Mouse (Mus musculus): ENCODE results near the gene Alkbh4. TPM values are rescaled to one million over a fixed set of nuclear protein-coding genes. Genes with fewer than 3 reads are reported as not detected.
"Not testable (repeated sequence)": the region's sequence is repeated elsewhere in the genome, so short reads cannot be mapped to it uniquely, and the experiment has no call there.

The Alkbh4 gene
- polyA plus RNA-seq, 1 experiment = 23.0 TPM

- Histone ChIP-seq H3K27me3 (ENCODE audit: control insufficient read depth, insufficient read depth, low read length) (no peaks in the 10 kb centered on the region), H3K4me1 (ENCODE audit: control insufficient read depth, insufficient read depth, low read length) (peaks cover 20% of the 10 kb centered on the region), H3K27ac (ENCODE audit: control insufficient read depth, insufficient read depth, low read depth, low read length) (no peak overlapping the region), H3K36me3 (ENCODE audit: control insufficient read depth, insufficient read depth, low read length) (no peaks in the 10 kb centered on the region), H3K4me3 (ENCODE audit: control insufficient read depth, low read depth, low read length) (no peak overlapping the region)
- TF ChIP-seq POLR2A (IDR thresholded peaks at IDR 0.05; ENCODE audit: control insufficient read depth, low read depth, low read length) (no peak), CTCF (IDR thresholded peaks at IDR 0.05; ENCODE audit: control insufficient read depth, insufficient read depth, insufficient replicate concordance, low read depth, low read length) (no peak)
Observed at GRCm38 (mm10) chr5:136098536-136098935, 37.4 kb upstream of the Alkbh4 start.

- Histone ChIP-seq H3K36me3 (ENCODE audit: control insufficient read depth, insufficient read depth, low read length) (no peaks in the 10 kb centered on the region), H3K27ac (ENCODE audit: control insufficient read depth, insufficient read depth, low read depth, low read length) (no peak overlapping the region), H3K27me3 (ENCODE audit: control insufficient read depth, insufficient read depth, low read length) (no peaks in the 10 kb centered on the region), H3K4me1 (ENCODE audit: control insufficient read depth, insufficient read depth, low read length) (peaks cover 7% of the 10 kb centered on the region), H3K4me3 (ENCODE audit: control insufficient read depth, low read depth, low read length) (peak overlapping the region; percentile 77)
- peak; percentile 45 for TF ChIP-seq POLR2A (IDR thresholded peaks at IDR 0.05; ENCODE audit: control insufficient read depth, low read depth, low read length)
- peak; percentile 98 for TF ChIP-seq CTCF (IDR thresholded peaks at IDR 0.05; ENCODE audit: control insufficient read depth, insufficient read depth, insufficient replicate concordance, low read depth, low read length)
Observed at GRCm38 (mm10) chr5:136102099-136102820, 33.7 kb upstream of the Alkbh4 start.

GRCm38 (mm10) chr5:136104511-136104910 is 31.4 kb upstream of the Alkbh4 start:
- Histone ChIP-seq H3K27me3 (ENCODE audit: control insufficient read depth, insufficient read depth, low read length) (no peaks in the 10 kb centered on the region), H3K4me1 (ENCODE audit: control insufficient read depth, insufficient read depth, low read length) (peaks cover 7% of the 10 kb centered on the region), H3K4me3 (ENCODE audit: control insufficient read depth, low read depth, low read length) (no peak overlapping the region), H3K27ac (ENCODE audit: control insufficient read depth, insufficient read depth, low read depth, low read length) (no peak overlapping the region), H3K36me3 (ENCODE audit: control insufficient read depth, insufficient read depth, low read length) (no peaks in the 10 kb centered on the region)
- TF ChIP-seq POLR2A (IDR thresholded peaks at IDR 0.05; ENCODE audit: control insufficient read depth, low read depth, low read length) (no peak), CTCF (IDR thresholded peaks at IDR 0.05; ENCODE audit: control insufficient read depth, insufficient read depth, insufficient replicate concordance, low read depth, low read length) (peak; percentile 99)

- H3K27ac ChIP-seq (ENCODE audit: control insufficient read depth, insufficient read depth, low read depth, low read length) = no peak overlapping the region
- no peak overlapping the region for H3K4me3 ChIP-seq (ENCODE audit: control insufficient read depth, low read depth, low read length)
- TF ChIP-seq CTCF (IDR thresholded peaks at IDR 0.05; ENCODE audit: control insufficient read depth, insufficient read depth, insufficient replicate concordance, low read depth, low read length) (no peak), POLR2A (IDR thresholded peaks at IDR 0.05; ENCODE audit: control insufficient read depth, low read depth, low read length) (no peak)
- no peaks in the 10 kb centered on the region for H3K27me3 ChIP-seq (ENCODE audit: control insufficient read depth, insufficient read depth, low read length)
- H3K36me3 ChIP-seq (ENCODE audit: control insufficient read depth, insufficient read depth, low read length) = no peaks in the 10 kb centered on the region
- peaks cover 2% of the 10 kb centered on the region for H3K4me1 ChIP-seq (ENCODE audit: control insufficient read depth, insufficient read depth, low read length)
Observed at GRCm38 (mm10) chr5:136108486-136108885, 27.5 kb upstream of the Alkbh4 start.

- H3K27me3 ChIP-seq (ENCODE audit: control insufficient read depth, insufficient read depth, low read length) = no peaks in the 10 kb centered on the region
- H3K27ac ChIP-seq (ENCODE audit: control insufficient read depth, insufficient read depth, low read depth, low read length) = no peak overlapping the region
- H3K4me3 ChIP-seq (ENCODE audit: control insufficient read depth, low read depth, low read length) = no peak overlapping the region
- no peaks in the 10 kb centered on the region for H3K36me3 ChIP-seq (ENCODE audit: control insufficient read depth, insufficient read depth, low read length)
- TF ChIP-seq CTCF (IDR thresholded peaks at IDR 0.05; ENCODE audit: control insufficient read depth, insufficient read depth, insufficient replicate concordance, low read depth, low read length) = no peak
- no peak for TF ChIP-seq POLR2A (IDR thresholded peaks at IDR 0.05; ENCODE audit: control insufficient read depth, low read depth, low read length)
- peaks cover 2% of the 10 kb centered on the region for H3K4me1 ChIP-seq (ENCODE audit: control insufficient read depth, insufficient read depth, low read length)
Observed at GRCm38 (mm10) chr5:136109042-136109441, 26.9 kb upstream of the Alkbh4 start.

GRCm38 (mm10) chr5:136113546-136113945 is 22.4 kb upstream of the Alkbh4 start:
- H3K27ac ChIP-seq (ENCODE audit: control insufficient read depth, insufficient read depth, low read depth, low read length); H3K36me3 ChIP-seq (ENCODE audit: control insufficient read depth, insufficient read depth, low read length); H3K27me3 ChIP-seq (ENCODE audit: control insufficient read depth, insufficient read depth, low read length); H3K4me1 ChIP-seq (ENCODE audit: control insufficient read depth, insufficient read depth, low read length): not testable (repeated sequence)
- peak overlapping the region; percentile 36; the same call in 1 of the 2 replicates for H3K4me3 ChIP-seq (ENCODE audit: control insufficient read depth, low read depth, low read length)

GRCm38 (mm10) chr5:136115891-136116783 is 19.8 kb upstream of the Alkbh4 start, which contains the start of gene Polr2j:
Gene Polr2j (plus strand): TSS chr5:136116631.
- H3K36me3 ChIP-seq (ENCODE audit: control insufficient read depth, insufficient read depth, low read length) = no peaks in the 10 kb centered on the region
- H3K4me1 ChIP-seq (ENCODE audit: control insufficient read depth, insufficient read depth, low read length) = peaks cover 10% of the 10 kb centered on the region
- TF ChIP-seq CTCF (IDR thresholded peaks at IDR 0.05; ENCODE audit: control insufficient read depth, insufficient read depth, insufficient replicate concordance, low read depth, low read length) = peak; percentile 96
- TF ChIP-seq POLR2A (IDR thresholded peaks at IDR 0.05; ENCODE audit: control insufficient read depth, low read depth, low read length) = peak; percentile 70
- H3K27ac ChIP-seq (ENCODE audit: control insufficient read depth, insufficient read depth, low read depth, low read length) = peak within 1 kb of the TSS; percentile 54; the same call in 1 of the 2 replicates
- H3K4me3 ChIP-seq (ENCODE audit: control insufficient read depth, low read depth, low read length) = peak within 1 kb of the TSS; percentile 93
- H3K27me3 ChIP-seq (ENCODE audit: control insufficient read depth, insufficient read depth, low read length) = no peaks in the 10 kb centered on the region
